Mouse (Mus musculus) erythroblast, adult 5-6 weeks (primary cell): ENCODE results near the gene 1700123O20Rik. TPM values are rescaled to one million over a fixed set of nuclear protein-coding genes. Genes with fewer than 3 reads are reported as not detected.
A peak's percentile ranks its signal among the peaks of the same experiment; 100 is the strongest.

ENCODE experiments used
- ATAC-seq: replicated peaks from 2 replicates; pipeline ENCODE4 v1.8.0; 2016; ENCODE audit warnings: moderate number of reproducible peaks, mild to moderate bottlenecking, moderate TSS enrichment, inconsistent platforms; ENCODE audit not compliant: poor library complexity, low FRiP score, severe bottlenecking
- total RNA-seq, 2 experiments: library from RNA; stranded (forward) in 1 of 2; stranded (reverse) in 1 of 2; fragments of 150-400 nt in 1 of 2; fragments of 200-764, 138-1000 nt in 1 of 2; gene quantifications; 2 replicates each; pipeline versions ENCODE4 v1.2.3 to v1.2.4; 2015 to 2017; ENCODE audit warnings: low replicate concordance in 2 of 2

The 1700123O20Rik gene
- total RNA-seq (2015; ENCODE audit: low replicate concordance) (22.7 and 25.5 TPM in 2 replicates), total RNA-seq (2017; ENCODE audit: low replicate concordance) (18.1 and 25.8 TPM in 2 replicates)

DNA sequence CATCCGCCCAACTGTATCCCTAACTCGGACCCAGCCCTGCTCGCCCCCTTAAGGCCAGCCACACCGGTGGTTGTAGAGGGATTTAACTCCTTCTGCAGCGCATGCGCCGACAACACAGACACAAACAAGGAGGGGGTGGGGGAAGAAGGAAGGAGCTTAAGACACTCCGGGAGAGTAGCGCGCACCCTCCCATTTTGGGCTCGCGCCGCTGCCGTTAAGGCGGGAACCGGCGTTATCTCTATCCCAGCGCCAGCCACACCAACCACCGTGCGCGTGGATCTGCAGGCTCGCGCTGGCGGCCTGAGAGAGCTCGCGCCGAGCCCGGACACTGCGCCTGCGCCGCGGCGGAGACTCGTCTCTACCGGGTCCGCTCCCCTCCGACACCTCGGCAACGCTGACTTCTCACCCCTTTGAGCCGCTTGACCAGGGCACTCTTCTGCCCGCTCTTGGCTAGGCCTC lies at the start of gene 1700123O20Rik:
1700123O20Rik (plus strand) TSS at position 154 of the 459 bp plus-strand sequence.
- peak; percentile 77 for ATAC-seq

DNA sequence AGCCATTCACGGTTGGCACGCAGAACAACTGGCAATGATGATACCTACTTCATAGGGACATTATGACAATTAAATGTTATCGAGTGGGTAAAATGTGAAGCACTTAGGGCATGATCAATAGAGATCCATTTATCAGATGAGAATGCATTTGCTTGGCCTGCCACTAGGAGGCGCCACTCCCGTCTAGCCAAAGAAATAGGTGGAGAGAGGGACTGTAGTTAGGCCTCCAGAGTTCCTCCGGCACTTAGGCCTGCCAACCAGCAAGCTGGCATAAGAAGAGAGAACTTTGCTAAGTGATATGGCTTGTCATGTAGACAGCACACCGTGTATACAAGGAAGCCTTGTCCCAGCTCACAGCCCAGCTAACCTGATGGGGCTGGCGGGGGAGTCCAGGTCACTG lies 49.1 kb upstream of the 1700123O20Rik start:
- 0 out of 2 replicates have a peak, but pooled peaks have one; percentile 22 for ATAC-seq

DNA sequence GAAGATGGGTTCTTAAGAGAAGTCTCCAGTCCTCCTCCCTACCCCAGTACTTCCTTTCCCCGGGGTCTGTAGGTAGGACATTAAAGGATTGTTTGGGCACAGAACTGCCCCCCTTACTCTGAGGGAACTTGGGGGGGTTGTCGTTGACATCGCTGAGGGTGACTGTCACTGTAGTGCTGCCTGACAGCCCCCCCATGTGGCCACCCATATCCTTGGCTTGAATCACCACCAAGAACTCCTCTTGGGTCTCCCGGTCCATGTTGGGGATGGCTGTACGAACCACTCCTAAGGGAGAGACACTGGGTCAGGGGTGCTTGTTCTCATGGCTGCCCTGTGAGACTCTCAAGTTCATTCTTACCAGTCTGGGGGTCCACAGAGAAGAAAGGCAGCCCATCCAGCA lies 47.8 kb upstream of the 1700123O20Rik start:
- ATAC-seq: no peak

DNA sequence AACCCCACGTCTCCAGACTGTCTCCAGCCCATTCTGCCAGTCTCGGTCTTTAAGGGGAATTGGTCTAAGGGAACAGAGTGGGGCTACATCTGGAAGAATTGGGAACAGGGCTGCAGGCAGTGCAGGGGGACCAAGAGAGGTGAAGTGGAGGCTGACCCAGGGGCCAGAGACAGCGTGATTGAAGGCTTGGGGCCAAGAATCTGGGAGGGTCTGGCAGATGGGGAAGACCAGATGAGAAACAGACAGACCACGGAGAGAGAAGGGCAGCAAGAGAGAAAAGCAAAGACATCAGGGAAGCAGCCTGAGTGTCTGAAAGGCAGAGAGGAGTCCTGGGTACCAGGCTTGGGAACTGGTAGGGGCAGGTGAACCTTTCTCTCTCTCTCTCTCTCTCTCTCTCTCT lies 45.9 kb upstream of the 1700123O20Rik start:
- ATAC-seq: no peak

DNA sequence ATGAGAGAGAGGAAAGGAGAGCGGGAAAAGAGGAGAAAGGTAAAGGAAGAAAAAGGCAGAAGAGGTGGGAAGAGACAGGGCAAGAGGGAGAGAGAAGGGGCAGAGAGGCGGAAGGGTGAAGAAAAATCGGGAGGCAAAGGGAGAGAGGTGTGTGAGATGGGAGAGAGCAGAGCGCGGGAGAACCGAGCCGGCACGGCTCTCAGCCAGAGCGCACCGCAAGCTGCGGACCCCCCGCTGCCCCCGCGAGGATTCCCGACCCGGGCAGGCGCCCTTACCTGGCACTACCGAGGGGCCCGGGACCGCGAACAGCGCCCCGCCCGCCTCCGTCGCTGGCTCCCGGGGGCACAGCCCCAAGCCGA lies 45.1 kb upstream of the 1700123O20Rik start, which contains the start of gene Gm17606:
Gm17606 (plus strand) TSS at position 7 of the 359 bp plus-strand sequence.
- no peak for ATAC-seq

DNA sequence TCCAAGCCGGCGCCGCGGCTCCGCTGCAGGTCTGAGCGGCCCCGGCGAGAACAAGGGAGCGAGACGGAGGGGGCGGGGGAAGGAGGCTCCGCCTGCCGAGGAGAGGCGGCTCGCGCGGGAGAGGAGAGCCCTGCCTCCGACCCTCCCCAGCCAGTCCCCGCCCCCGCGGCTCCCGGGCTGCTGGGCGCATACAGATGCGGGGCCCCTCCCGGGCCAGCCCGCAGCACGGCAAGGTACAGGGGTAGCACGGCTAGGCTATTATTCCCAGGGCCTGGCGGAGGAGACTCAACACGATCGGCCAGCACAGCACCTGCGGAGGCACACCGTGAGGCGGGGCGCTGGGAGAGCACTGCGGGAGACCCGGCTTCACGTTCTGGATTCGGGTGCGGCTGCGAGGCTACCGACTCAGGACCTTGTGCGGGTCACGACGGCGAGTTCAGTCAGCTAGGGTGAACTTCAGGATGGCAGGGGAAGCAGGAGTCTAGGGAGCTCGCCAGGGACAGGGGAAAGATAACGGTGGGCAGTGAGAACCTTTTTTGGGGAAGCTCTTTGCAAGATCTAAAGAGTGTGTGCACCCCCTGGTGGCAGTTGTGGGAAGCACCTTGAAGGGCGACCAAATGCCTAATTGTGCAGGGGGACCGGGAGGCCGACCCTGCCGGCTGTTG lies 44.6 kb upstream of the 1700123O20Rik start, which contains the start of gene Cdh24:
Cdh24 (minus strand) TSS at position 60 of the 665 bp plus-strand sequence.
- ATAC-seq: peak; percentile 68

DNA sequence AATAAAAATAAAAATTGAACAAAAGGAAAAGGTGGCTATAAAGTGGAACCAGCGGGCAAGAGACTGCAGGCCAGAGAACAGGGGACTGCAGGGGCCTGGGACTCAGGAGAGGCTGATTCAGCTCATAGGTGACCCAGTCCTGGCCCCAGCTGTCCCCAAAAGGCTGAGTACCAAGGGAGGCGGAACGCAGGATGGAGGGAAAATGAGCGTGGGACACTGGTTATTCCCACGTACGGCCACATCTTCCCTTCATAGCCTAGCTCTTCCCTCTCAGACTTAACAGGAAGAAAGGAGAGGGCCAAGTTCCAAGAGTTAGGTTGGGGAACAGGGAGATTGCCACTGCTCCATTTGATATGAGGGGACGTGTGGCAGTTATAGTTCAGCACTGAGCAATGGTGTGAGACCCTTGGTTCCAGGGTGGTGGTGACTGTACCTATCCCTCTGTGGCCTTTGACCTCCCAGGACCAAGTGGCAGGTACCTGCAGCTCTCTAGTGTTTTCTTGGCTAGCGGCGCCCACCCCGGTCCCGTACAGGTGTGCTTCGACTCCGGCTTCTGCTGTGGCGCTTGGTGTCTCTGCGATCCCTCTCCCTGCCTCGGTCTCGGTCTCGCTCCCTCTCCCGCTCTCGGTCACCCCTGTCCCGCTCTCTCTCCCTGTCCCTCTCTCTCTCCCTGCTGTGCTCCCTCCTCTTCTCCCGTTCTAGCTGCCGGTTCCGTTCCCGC lies 43.6 kb upstream of the 1700123O20Rik start:
- no peak for ATAC-seq

DNA sequence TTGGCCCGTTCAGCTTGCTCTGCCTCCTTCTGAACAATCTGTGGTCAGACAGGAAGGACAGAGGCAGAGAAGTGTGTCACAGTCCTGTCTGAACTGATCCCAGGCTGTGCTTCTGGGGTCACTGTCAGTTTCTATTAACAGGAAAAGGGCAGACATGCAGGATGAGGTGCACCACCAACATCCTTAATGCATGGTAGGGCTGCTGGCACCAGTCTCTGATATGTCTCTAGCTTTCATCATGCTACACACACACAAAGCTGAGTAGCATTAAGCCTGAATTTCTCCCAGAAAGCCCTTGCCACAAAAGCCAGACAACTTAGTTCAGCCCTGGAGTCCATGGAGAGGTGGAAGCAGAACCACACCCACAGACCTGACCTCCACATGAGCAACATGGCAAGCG lies 43.0 kb upstream of the 1700123O20Rik start:
- ATAC-seq: no peak

DNA sequence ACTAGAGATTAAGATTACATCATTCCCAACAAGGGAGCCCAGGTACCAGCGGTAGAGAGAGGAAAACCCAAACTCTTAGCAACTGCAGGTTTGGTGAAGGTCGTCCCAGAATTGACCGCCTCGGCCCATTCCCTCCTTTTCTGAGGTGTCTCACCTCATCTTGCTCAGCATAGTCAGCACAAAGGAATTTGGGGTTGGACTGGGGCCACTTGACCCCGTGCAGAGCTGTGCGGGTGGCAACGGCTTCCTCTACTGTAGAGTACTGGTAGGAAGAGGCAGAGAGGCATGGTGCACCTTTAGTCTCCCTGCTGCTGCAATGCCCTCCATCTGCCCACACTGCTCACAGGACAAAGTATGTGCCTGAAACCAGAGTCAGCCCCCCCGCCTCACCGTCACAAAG lies 41.7 kb upstream of the 1700123O20Rik start:
- ATAC-seq: no peak

DNA sequence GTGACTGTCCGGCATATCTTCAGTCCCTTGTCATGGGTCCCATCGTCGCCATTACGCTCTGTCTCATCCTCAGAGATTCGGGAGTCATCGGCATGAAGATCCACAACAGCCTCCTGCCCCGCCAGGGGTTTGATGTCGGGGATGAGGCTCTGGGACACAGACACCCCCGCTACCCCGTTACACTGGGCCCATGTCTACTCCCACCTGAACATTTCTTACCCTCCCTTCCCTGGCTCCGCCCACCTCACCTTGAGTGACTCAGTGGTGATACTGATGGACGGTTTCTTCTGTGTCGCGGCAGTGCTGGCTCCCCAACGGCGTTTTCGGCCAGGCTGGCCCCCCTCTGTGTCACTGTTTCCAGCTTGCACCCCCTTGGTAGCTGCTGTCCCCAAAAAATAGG lies 39.6 kb upstream of the 1700123O20Rik start:
- ATAC-seq: no peak

DNA sequence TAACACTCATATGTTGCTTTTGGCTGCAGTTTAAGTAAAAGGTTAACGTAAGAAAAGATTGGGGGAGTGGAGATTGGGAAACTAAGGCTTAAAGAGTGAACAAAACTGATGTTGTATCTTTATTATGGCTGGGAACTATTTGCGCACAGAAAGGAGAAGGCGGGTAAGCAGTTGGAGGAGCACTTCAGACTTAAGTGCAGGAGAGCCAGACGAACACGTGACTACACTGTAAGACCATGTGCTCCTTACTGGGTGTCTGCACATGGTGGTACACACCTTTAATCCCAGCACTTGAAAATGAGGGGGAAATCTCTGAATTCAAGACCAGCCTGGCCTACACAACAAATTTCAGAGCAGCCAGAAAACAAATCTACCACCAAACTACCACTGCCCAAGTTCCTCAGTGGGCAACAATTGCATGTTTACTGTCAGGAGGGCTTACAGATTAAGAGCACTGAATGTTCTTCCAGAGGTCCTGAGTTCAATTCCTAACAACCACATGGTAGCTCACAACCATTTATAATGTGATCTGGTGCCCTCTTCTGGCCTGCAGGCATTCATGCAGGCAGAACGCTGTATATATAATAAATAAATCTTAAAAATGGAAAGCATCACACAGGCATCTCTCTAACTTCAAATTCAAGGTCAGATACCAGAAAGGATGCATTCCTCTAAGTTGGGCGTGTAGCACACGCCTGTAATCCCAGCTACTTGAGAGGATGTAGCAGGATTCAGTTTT lies 38.9 kb upstream of the 1700123O20Rik start:
- no peak for ATAC-seq

DNA sequence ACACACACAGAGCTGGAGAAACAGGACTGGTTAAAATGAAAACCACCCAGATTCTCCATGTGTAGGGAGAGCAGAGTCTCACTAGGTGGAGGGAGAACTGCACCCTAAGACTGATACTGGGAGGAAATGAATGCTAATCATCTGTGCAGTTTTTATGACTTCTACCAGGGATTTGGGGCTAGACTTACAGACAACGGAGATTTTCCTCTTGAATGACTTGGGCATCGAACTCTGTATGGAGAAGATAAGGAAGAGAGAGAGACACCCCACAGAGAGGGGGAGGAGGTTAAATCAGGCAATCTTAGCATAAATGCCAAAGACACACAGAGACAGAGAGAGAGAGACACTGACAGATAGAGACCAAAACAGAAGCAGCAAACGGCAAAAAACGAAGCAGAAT lies 38.1 kb upstream of the 1700123O20Rik start:
- no peak for ATAC-seq

DNA sequence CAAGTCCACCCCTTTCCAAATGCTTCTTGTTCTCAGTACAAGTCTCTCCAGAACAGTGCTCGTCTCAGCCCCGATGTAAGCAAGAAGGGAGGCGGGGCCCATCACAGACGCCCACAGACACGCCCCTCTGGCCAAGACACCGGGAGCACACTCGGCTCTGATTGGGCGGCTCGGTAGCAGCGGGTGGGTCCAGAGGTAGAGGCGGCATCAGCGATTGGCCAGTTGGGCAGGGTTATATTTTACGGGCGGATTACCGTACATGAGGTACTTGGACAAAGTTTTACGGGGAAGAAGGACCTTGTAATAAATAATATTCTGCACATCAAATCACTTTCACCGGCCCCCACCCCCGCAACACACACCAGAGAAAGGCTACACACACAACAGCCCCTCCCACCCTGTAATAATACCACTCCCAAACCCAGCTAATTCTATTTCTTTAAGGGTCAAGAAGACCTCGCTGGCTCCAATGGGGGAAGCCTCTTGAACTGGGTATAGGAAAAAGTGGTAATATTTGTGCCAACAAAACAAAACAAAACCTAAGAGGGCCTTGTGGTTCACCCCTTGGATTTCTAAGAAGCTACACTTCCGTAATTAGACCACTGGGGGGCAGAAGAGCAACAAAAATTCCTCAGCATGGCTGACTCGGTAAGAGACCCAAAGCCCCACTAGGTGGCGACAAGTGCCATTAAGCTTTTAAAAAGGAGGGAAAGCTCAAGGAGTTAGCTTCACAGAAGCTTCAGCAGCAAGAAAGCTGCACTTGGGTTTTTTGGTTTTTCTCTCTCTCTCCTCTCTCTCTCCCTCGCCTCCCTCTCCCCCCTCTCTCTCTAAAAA lies 35.2 kb upstream of the 1700123O20Rik start:
- peak; percentile 66 for ATAC-seq

DNA sequence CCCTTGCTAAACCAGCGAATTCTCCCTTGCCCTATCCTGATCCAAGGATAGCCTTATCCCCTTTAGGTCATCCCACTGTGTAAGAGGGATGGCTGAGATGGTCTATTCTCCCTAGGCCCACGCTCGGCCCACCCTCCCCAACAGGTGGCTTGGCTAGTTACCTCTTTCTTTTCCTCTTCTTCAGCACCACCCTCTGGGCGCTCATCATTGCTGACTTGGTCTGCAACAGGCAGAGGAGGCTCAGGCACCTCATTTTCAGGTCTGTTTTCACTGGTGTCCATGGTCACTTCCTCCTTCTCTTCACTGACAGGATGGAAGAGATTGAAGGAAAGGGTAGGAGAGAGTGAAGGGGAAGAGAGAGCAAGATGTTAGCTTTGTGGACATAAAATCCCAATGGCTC lies 34.5 kb upstream of the 1700123O20Rik start:
- no peak for ATAC-seq

DNA sequence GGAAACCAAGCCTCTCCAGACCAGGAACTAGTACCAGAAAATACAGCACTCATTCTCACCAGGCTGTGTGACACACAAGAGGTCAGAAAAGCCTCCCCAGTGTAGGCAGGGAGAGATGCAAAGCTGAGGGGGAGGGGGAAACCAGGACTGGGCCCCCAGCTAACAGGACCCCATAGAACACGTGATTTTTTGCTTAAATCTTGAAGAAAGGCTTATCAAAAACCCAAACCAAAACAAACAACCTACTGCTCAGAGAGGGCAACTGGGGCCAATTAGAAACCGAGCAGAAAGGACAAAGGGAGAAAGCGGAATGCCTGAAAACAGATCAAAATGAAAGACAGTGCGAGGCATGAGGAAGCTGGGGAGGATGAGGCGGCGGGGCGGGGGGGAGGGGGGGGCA lies 33.2 kb upstream of the 1700123O20Rik start:
- no peak for ATAC-seq

DNA sequence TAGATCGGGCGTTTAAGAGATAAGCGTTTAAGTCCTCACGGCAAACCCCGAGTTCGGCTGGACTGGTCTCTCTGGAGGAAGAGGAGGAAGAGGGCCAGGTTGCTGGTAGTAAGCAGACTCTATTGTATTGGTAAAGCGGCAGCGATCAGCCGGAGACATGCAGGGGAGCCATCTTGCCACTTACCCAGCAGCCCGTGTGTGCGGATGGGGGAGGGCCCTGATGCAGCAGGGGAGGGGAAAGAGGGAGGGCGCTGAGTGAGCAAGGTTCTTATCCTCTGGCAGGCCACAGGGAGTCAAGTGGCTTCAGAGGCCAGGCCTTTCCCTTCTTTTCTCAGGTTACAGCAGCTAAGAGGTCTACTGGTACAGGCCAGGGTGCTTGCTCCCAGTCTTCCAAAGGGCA lies 32.5 kb upstream of the 1700123O20Rik start:
- peak; percentile 93 for ATAC-seq

DNA sequence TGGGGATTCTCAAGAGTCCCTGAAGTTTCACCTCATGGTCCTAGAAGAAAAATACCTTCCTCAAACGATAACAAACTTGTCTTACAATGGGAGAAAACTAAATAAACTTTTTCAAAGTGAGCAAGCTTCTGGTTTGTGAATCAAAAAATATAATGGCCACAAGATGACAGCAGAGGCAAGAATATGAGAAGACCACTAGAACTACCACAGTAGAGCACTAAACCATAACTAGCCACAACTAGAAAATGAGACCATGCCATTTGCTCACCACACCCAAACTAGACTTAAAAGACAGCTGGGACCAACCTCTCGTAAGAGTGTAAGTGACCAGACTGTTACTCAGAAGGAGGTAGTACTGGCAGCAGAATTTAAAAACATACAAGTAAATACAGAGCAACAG lies 26.0 kb upstream of the 1700123O20Rik start:
- no peak for ATAC-seq

DNA sequence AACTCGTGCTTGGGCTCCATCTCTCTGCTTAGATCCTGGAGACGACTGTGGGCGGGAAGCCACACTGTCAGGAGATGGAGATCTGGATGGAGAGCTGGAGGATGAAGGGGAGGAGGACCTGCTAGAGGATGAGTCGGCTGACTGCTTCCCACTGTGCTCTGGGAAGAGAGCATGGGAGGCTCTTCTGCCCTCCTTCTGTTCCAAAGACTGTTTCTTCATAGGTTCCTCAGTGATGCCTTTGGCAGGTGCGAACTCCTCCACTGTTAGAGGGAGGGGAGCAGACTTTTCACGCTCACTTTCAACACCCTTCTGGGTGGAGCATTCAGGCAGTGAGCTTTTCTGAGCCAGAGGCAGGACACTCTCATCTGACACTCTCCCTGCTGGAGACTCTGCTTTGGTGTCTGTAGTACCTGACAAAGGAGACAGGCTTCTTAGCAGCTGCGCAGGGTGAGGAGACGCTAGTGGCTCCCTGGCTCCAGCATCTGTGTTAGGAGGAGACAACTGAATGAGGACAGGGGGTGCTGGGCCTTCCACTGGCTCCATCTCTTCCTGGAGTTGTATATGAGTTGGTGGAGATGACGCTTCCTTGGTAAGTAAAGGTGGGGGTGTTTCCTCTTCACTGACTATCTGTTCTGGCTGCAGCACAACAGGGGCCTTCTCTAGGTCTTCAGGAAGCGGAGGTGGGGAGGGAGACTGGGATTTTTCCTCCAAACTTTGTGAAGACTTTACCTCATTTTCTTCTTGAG lies 21.4 kb upstream of the 1700123O20Rik start:
- ATAC-seq: no peak

DNA sequence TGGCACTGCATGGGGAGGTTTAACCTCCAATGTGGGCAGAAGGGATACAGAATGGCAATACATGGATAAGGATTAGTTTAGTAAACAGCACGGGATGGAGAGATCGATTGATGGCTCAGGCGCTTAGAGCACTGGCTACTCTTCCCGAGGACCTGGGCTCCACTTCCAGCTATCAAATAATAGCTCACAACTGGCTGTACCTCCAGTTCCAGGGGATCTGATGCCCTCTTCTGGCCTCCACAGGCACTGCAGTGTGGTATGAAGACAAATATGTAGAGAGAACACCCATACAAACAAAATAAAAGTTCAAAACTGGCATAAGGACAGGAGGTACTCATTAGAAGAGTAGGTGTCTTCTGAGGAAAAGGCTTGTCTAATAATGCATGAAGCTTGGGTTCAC lies 16.6 kb upstream of the 1700123O20Rik start:
- ATAC-seq: peak; percentile 71
